Mouse (Mus musculus): ENCODE results near the gene Pin1rt1. TPM values are rescaled to one million over a fixed set of nuclear protein-coding genes. Genes with fewer than 3 reads are reported as not detected.

The Pin1rt1 gene
- polyA plus RNA-seq, 1 experiment = not detected

GRCm38 (mm10) chr2:104741896-104742740 lies 25.9 kb upstream of the Pin1rt1 start:
- TF ChIP-seq CTCF (IDR thresholded peaks at IDR 0.05; ENCODE audit: insufficient read depth, low read depth, low read length) = no peak
- TF ChIP-seq POLR2A (IDR thresholded peaks at IDR 0.05; ENCODE audit: insufficient read depth, low read depth, low read length) = no peak
- 7% methylated on average over 46 of the region's 46 CpGs for WGBS

GRCm38 (mm10) chr2:104741015-104741758 lies 25.0 kb upstream of the Pin1rt1 start:
- peaks cover 8% of the 10 kb centered on the region for H3K4me1 ChIP-seq (ENCODE audit: control insufficient read depth, insufficient read depth, low read length)
- no peak for TF ChIP-seq POLR2A (IDR thresholded peaks at IDR 0.05; ENCODE audit: insufficient read depth, low read depth, low read length)
- TF ChIP-seq CTCF (IDR thresholded peaks at IDR 0.05; ENCODE audit: insufficient read depth, low read depth, low read length) = no peak
- H3K4me3 ChIP-seq (ENCODE audit: insufficient read depth, low read depth, low read length) = no peak overlapping the region
- no peak overlapping the region for H3K27ac ChIP-seq (ENCODE audit: insufficient read depth, low read depth, low read length)
- 43% methylated on average over 7 of the region's 7 CpGs for WGBS

More at GRCm38 (mm10) chr2:104741896-104742740, 25.9 kb upstream of the Pin1rt1 start:
- Histone ChIP-seq H3K4me3 (ENCODE audit: insufficient read depth, low read depth, low read length) (peak overlapping the region; percentile 95), H3K4me1 (ENCODE audit: control insufficient read depth, insufficient read depth, low read length) (peaks cover 8% of the 10 kb centered on the region), H3K27ac (ENCODE audit: insufficient read depth, low read depth, low read length) (no peak overlapping the region)

DNA sequence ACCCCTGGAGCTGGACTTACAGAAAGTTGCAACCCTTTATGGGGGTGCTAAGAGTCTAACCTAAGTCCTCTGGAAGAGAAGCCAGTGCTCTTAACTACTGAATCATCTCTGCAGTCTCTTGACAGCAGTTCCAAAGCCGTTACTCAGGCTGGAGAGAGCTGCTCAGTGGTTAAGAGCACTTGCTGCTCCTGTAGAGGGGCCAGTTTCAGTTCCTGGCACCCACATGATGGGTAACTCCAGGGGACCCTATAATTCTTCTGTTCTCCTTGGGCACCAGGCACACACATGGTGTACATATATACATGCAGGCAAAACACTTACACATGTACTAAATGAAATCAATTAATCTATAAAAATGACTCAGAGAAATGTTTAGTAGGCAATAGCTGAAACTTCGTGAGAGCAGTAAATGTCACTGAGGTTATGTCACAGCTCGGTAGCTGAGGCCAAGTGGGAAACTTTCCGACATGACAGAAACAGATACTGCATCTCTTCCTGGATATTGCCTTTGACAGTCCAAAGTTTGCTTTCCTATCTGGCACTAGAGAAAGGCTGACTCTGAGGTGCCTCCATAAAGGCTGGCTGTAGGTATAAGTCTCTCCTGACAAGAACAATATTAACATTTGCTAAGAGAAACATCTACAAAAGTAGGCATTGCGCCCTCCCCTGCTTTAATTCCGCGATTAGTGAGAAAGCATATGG lies 24.2 kb upstream of the Pin1rt1 start:
- WGBS = 73% methylated on average over 7 of the region's 7 CpGs
- H3K4me3 ChIP-seq (ENCODE audit: insufficient read depth, low read depth, low read length) = no peak overlapping the region
- TF ChIP-seq CTCF (IDR thresholded peaks at IDR 0.05; ENCODE audit: insufficient read depth, low read depth, low read length) = no peak
- no peak for TF ChIP-seq POLR2A (IDR thresholded peaks at IDR 0.05; ENCODE audit: insufficient read depth, low read depth, low read length)

GRCm38 (mm10) chr2:104739691-104740090 lies 23.5 kb upstream of the Pin1rt1 start:
- peaks cover 8% of the 10 kb centered on the region for H3K4me1 ChIP-seq (ENCODE audit: control insufficient read depth, insufficient read depth, low read length)
- WGBS = 97% methylated on average over 2 of the region's 2 CpGs
- H3K27ac ChIP-seq (ENCODE audit: insufficient read depth, low read depth, low read length) = no peak overlapping the region
- no peak for TF ChIP-seq CTCF (IDR thresholded peaks at IDR 0.05; ENCODE audit: insufficient read depth, low read depth, low read length)
- TF ChIP-seq POLR2A (IDR thresholded peaks at IDR 0.05; ENCODE audit: insufficient read depth, low read depth, low read length) = no peak
- no peak overlapping the region for H3K4me3 ChIP-seq (ENCODE audit: insufficient read depth, low read depth, low read length)

More for the DNA sequence above, 24.2 kb upstream of the Pin1rt1 start:
- Histone ChIP-seq H3K4me1 (ENCODE audit: control insufficient read depth, insufficient read depth, low read length) (peaks cover 8% of the 10 kb centered on the region), H3K27ac (ENCODE audit: insufficient read depth, low read depth, low read length) (no peak overlapping the region)

GRCm38 (mm10) chr2:104736241-104736640 lies 20.1 kb upstream of the Pin1rt1 start:
- TF ChIP-seq CTCF (IDR thresholded peaks at IDR 0.05; ENCODE audit: insufficient read depth, low read depth, low read length) = no peak
- TF ChIP-seq POLR2A (IDR thresholded peaks at IDR 0.05; ENCODE audit: insufficient read depth, low read depth, low read length) = no peak
- H3K4me1 ChIP-seq (ENCODE audit: control insufficient read depth, insufficient read depth, low read length) = peaks cover 3% of the 10 kb centered on the region; the same call in 1 of the 2 replicates
- no peak overlapping the region for H3K4me3 ChIP-seq (ENCODE audit: insufficient read depth, low read depth, low read length)
- 68% methylated on average over 7 of the region's 7 CpGs for WGBS
- no peak overlapping the region for H3K27ac ChIP-seq (ENCODE audit: insufficient read depth, low read depth, low read length)

DNA sequence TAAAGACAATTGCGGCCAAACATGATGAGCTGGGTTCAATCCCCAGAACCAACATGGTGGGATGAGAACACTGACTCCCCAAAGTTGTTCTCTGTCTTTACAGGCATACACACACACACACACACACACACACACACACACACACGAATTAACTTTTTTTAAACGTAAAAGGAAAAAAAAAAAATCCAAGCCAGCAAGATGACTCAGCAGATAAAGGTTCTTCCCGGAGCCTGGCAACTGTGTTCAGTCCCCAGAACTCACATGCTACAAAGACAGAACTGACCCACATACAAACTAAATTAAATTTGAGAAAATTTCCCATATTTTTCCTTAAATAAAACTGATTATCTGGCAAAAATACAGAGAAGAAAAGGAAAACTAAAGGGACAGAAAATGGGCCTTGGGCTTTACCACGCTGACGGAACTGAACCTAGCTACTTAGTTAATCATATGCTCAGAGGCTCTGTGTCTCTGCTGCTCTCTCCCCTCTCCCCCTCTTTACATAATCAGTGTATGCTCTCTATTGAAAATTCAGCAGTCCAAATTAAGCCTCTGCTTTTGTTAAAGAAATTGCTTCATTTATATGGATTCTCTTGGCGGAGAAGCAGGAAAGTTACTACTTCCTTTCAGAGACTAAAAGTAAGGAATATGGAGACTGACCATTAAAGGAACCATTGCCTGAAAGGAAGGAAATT lies 16.5 kb upstream of the Pin1rt1 start:
- H3K27ac ChIP-seq (ENCODE audit: insufficient read depth, low read depth, low read length) = no peak overlapping the region
- no peaks in the 10 kb centered on the region for H3K4me1 ChIP-seq (ENCODE audit: control insufficient read depth, insufficient read depth, low read length)
- TF ChIP-seq CTCF (IDR thresholded peaks at IDR 0.05; ENCODE audit: insufficient read depth, low read depth, low read length) (no peak), POLR2A (IDR thresholded peaks at IDR 0.05; ENCODE audit: insufficient read depth, low read depth, low read length) (no peak)
- no peak overlapping the region for H3K4me3 ChIP-seq (ENCODE audit: insufficient read depth, low read depth, low read length)
- WGBS = 44% methylated on average over 7 of the region's 7 CpGs

- Histone ChIP-seq H3K4me3 (ENCODE audit: insufficient read depth, low read depth, low read length) (no peak overlapping the region), H3K27ac (ENCODE audit: insufficient read depth, low read depth, low read length) (no peak overlapping the region), H3K4me1 (ENCODE audit: control insufficient read depth, insufficient read depth, low read length) (no peaks in the 10 kb centered on the region)
- TF ChIP-seq CTCF (IDR thresholded peaks at IDR 0.05; ENCODE audit: insufficient read depth, low read depth, low read length) (no peak), POLR2A (IDR thresholded peaks at IDR 0.05; ENCODE audit: insufficient read depth, low read depth, low read length) (no peak)
- 90% methylated on average over 9 of the region's 9 CpGs for WGBS
Measured at GRCm38 (mm10) chr2:104732033-104732444, 15.9 kb upstream of the Pin1rt1 start.

GRCm38 (mm10) chr2:104727369-104727768 lies 11.2 kb upstream of the Pin1rt1 start:
- H3K4me1 ChIP-seq (ENCODE audit: control insufficient read depth, insufficient read depth, low read length) = no peaks in the 10 kb centered on the region
- 81% methylated on average over 1 of the region's 1 CpGs for WGBS
- H3K4me3 ChIP-seq (ENCODE audit: insufficient read depth, low read depth, low read length) = no peak overlapping the region
- TF ChIP-seq CTCF (IDR thresholded peaks at IDR 0.05; ENCODE audit: insufficient read depth, low read depth, low read length) (no peak), POLR2A (IDR thresholded peaks at IDR 0.05; ENCODE audit: insufficient read depth, low read depth, low read length) (no peak)
- H3K27ac ChIP-seq (ENCODE audit: insufficient read depth, low read depth, low read length) = no peak overlapping the region

Data from olfactory bulb, adult 2 months (tissue).